Mouse (Mus musculus) cerebellum, adult 2 months (tissue): ENCODE results near the gene Sirt6. TPM values are rescaled to one million over a fixed set of nuclear protein-coding genes. Genes with fewer than 3 reads are reported as not detected.
A peak's percentile ranks its signal among the peaks of the same experiment; 100 is the strongest.

Source experiments
- DNase-seq, 2 experiments: peaks; one replicate each; pipeline ENCODE4 v3.0.0; 2021
- H3K27ac ChIP-seq: fragments of 200-500 bp; 2 replicates; pipeline ENCODE4 v1.5.1; 2012; ENCODE audit warnings: low read length, control low read depth, inconsistent platforms; ENCODE audit not compliant: insufficient read depth
- H3K27me3 ChIP-seq: fragments of 200-500 bp; 2 replicates; pipeline ENCODE4 v1.6.1; 2012; ENCODE audit warnings: inconsistent platforms, mild to moderate bottlenecking, low read length, moderate library complexity; ENCODE audit not compliant: control insufficient read depth, insufficient read depth
- H3K4me1 ChIP-seq: fragments of 200-500 bp; 2 replicates; pipeline ENCODE4 v1.6.1; 2011; ENCODE audit warnings: low read length; ENCODE audit not compliant: control insufficient read depth, insufficient read depth
- H3K4me3 ChIP-seq: fragments of 200-500 bp; replicated peaks from 2 replicates; pipeline ENCODE3; 2011; ENCODE audit warnings: mild to moderate bottlenecking, low read depth, low read length, control low read depth; ENCODE audit not compliant: insufficient read depth
- CTCF ChIP-seq: fragments of 200-500 bp; IDR thresholded peaks from 2 replicates; pipeline ENCODE4 v1.5.1; 2011; ENCODE audit warnings: low read depth, mild to moderate bottlenecking, control low read depth, low read length, moderate library complexity, borderline replicate concordance; ENCODE audit not compliant: insufficient read depth
- POLR2A ChIP-seq: fragments of 200-500 bp; IDR thresholded peaks from 2 replicates; pipeline ENCODE4 v1.6.1; 2011; ENCODE audit warnings: low read length, control low read depth, borderline replicate concordance; ENCODE audit not compliant: insufficient read depth
- WGBS: fragments of 180-500 bp; shearing (Covaris S2); methylation state at CpG from one replicate; pipeline ENCODE4 v1.1.7; 2018; 5-methylcytosine and 5-hydroxymethylcytosine counted together
- polyA plus RNA-seq: library from polyadenylated mRNA; depleted of rRNA; stranded (reverse); fragments of >200 nt; gene quantifications from 2 replicates; pipeline ENCODE4 v1.2.3, GENCODE M21; 2012

The Sirt6 gene
- polyA plus RNA-seq, 1 experiment, result 35.4 TPM

DNA sequence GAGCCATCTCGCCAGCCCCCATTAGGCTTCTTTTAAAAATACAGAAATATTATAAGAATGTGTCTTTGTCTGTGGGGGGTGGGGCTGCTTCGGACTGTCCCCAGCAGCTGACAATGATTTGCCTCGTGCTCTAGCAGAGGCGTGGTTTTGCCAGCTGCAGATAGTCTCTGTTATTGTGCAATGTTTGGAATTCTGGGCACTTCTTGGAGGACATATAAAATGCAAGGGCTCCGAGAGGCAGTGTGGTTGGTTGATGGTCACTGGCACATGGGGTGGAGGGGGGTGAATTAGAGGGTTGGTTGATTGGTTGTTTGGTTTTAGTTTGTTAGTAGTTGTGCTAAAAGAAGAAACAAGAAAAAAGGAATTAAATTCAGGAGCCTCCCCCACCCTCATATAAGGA is 7.6 kb downstream of the Sirt6 start:
- Histone ChIP-seq H3K4me1 (no peaks in the 10 kb centered on the region), H3K27ac (no peak overlapping the region), H3K4me3 (no peak overlapping the region), H3K27me3 (no peaks in the 10 kb centered on the region)
- 86% methylated on average over 5 of the region's 5 CpGs for WGBS
- TF ChIP-seq CTCF, result no peak
- no peak for TF ChIP-seq POLR2A
- DNase-seq, result no peak

DNA sequence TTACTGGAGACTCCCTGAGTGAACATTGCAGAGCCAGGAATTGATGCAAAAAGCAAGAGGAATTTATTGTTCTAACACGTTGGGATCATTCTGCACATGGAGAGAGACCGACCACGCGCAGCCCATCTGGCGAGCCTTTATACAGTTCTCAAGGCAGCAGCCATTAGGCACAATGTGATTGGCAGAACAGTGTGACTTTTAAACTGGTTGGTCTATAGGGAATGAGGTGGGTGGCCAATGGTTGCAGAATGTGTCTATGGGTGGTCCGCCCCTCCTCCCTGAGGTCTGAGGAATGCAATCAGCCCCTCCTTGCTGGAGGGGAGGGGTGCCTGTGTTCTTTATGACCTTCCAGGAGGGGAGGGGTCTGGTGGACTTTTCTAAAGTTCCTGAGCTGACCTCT is 12.1 kb downstream of the Sirt6 start:
- no peak for DNase-seq
- Histone ChIP-seq H3K27ac (no peak overlapping the region), H3K4me1 (no peaks in the 10 kb centered on the region)

DNA sequence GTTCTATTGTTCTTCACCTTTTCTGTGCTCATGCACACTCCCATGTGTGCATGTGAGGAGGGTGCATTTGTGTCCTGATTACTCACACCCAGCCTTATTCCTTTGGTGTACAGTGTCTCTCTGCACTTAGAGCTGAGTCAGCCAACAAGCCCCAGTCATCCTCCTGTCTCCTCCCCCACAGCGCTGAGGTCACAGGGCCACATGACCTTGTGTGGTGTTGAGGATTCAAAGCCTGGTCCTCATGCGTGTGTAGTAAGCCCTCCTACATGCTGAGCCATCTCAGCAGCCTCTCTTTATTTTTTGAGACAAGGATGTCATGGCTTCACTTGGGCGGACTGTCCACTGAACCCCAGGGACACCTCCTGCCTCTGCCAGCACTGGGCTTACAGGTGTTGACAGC is 14.8 kb downstream of the Sirt6 start:
- Histone ChIP-seq H3K27me3 (no peaks in the 10 kb centered on the region), H3K4me3 (no peak overlapping the region), H3K4me1 (no peaks in the 10 kb centered on the region), H3K27ac (no peak overlapping the region)
- no peak for DNase-seq
- TF ChIP-seq CTCF (no peak), POLR2A (no peak)
- 59% methylated on average over 3 of the region's 3 CpGs for WGBS

More for the DNA sequence above, 12.1 kb downstream of the Sirt6 start:
- H3K4me3 ChIP-seq, result no peak overlapping the region
- 53% methylated on average over 6 of the region's 6 CpGs for WGBS
- TF ChIP-seq CTCF, result no peak
- TF ChIP-seq POLR2A, result no peak
- H3K27me3 ChIP-seq, result no peaks in the 10 kb centered on the region

DNA sequence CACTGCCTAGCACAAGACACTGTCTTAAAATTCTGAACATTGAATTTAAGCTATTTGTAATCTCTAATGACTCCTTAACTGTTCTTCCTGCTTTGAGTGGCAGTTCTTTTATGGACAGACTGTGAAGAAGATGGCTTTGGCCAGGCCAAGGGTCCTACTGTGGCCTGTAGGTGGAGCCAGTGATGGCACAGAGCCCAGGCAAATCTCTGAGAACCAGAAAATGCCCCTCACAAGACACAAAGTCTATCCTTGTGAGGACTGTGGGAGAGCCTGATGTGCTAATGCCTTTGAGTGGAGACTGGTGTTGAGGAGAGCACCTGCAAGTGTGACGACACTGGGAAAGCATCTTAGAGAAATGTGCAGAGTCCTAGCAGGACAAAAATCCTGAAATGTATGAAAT is 19.3 kb downstream of the Sirt6 start:
- 86% methylated on average over 1 of the region's 1 CpGs for WGBS
- DNase-seq, result peak in 1 of 2 experiments; percentile 20
- H3K27ac ChIP-seq, result no peak overlapping the region
- H3K4me3 ChIP-seq, result no peak overlapping the region
- H3K27me3 ChIP-seq, result no peaks in the 10 kb centered on the region
- TF ChIP-seq CTCF, result no peak
- TF ChIP-seq POLR2A, result no peak
- peaks cover 7% of the 10 kb centered on the region; the same call in 1 of the 2 replicates for H3K4me1 ChIP-seq

DNA sequence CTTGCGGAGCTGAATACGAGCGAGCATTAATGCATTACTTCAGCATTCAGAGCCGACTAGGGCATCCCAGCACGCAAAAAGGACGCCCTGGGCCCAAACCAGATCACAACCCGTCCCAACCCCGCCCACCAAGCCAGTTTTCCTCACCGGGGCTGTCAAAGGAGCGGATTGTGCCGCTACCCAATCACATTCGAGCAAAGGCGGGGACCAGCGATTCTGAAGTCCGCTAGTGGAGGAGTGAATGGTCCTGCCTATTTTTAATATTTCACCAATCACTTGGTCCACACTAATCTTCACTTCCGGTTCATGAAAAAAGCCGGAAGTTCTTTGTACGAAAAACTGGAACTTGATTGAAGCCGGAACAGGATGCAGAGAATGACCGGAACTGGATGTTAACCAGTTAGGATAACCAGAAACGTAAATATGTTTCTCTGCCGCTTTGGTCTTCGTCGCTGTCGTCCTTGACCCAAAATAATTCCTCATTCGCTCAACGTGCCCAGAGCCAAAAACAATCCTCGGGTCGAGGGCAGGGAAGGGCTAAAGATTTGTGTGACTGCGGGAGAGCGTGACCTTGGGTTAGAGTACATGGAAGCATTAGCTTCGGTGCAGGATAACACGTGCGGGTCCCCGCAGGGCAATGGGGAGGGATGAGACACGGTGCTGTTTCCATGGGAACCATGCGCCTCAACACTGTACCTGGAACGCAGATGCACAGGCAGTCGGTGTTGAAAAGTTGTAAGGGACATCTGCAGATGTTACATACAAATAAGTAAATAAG is 21.4 kb downstream of the Sirt6 start, which contains the start of gene BC025920:
Gene BC025920 (plus strand): TSS at position 297 of the 778 bp plus-strand sequence.
- Histone ChIP-seq H3K27ac (peak within 1 kb of the TSS; percentile 91), H3K4me3 (peak within 1 kb of the TSS; percentile 86), H3K27me3 (no peaks in the 10 kb centered on the region), H3K4me1 (peaks cover 18% of the 10 kb centered on the region)
- DNase-seq, result peak; percentile 93 to 98
- peak; percentile 48; the same call in 1 of the 2 replicates for TF ChIP-seq POLR2A
- TF ChIP-seq CTCF, result no peak
- under 1% methylated on average over 39 of the region's 39 CpGs for WGBS

DNA sequence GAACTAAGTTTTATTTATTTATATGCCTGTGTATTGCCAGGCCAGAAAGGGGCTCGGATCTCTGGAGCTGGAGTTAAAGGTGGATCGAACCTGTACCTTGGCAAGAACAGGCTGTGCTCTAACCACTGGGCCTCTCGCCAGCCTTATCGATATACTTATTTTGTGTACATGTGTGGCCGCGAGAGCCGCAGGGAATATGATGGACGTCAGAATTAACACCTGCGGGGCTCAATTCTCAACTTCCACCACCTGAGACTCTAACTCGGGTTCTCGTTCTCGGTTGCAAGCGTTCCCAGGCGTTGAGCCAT is 22.0 kb downstream of the Sirt6 start:
- 2% methylated on average over 14 of the region's 14 CpGs for WGBS
- H3K4me3 ChIP-seq, result peak overlapping the region; percentile 71
- H3K4me1 ChIP-seq, result peaks cover 20% of the 10 kb centered on the region
- H3K27ac ChIP-seq, result peak overlapping the region; percentile 91
- DNase-seq, result no peak
- TF ChIP-seq CTCF, result no peak
- TF ChIP-seq POLR2A, result no peak
- H3K27me3 ChIP-seq, result no peaks in the 10 kb centered on the region

DNA sequence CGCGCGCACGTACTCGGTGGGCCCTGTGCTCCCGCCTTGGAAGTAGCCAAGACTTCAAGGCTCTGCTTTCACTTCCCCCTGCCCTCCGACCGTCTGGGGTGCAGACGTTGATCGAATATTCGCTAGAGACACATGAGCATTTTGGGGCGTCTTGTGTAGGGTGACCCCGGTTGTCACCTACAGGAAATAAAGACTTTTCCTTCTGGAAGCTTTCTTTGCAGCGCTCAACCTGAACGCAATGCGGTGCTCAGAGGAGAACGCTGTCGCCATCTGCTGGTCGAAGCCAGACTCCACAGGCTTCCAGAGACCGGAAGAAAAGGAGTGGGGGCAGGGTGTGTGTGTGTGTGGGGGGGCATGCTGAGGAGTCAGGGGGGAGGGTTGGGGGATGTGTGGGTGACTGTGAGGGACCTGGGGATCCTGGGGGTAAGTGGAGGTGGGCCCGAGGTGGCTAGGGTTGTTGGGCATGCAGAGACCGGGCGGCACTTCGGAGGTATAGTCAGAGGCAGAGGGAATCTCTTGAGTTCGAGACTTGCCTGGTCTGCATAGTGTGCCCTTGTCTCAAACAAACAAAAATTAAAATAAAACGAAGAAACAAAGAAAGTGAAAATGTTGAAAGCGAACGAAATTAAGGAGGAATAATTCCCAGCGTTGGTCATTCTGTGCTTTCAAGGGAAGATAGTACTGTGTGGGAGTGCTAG is 22.5 kb downstream of the Sirt6 start:
- DNase-seq, result peak; percentile 88 to 90
- peak overlapping the region; percentile 16 for H3K4me3 ChIP-seq
- peaks cover 20% of the 10 kb centered on the region for H3K4me1 ChIP-seq
- H3K27me3 ChIP-seq, result no peaks in the 10 kb centered on the region
- peak overlapping the region; percentile 91; the same call in 1 of the 2 replicates for H3K27ac ChIP-seq
- TF ChIP-seq POLR2A, result no peak
- TF ChIP-seq CTCF, result peak; percentile 94
- WGBS, result 16% methylated on average over 29 of the region's 29 CpGs
